Mouse (Mus musculus) gastrocnemius, postnatal 36 days (tissue): ENCODE results near the gene Zfp94. TPM values are rescaled to one million over a fixed set of nuclear protein-coding genes. Genes with fewer than 3 reads are reported as not detected.
A peak's percentile ranks its signal among the peaks of the same experiment; 100 is the strongest.

Experiments used
- DNase-seq, 2 experiments: peaks; one replicate each; pipeline ENCODE4 v3.0.0; 2022
- intact Hi-C: fragments of 180-260 bp; cut with DNase I; formaldehyde crosslinking; loops from one replicate; pipeline ENCODE4 v1.15.1; 2025
- long read RNA-seq, 2 experiments: library from polyadenylated mRNA; stranded (forward); transcript quantifications; one replicate each; pipeline ENCODE4 v2.0.0; 2021
- total RNA-seq, 2 experiments: library from RNA; stranded (reverse); gene quantifications; 2 replicates each; pipeline ENCODE4 v1.2.3; 2021

Gene Zfp94
- 1 to 10 TPM; 1.5 to 1.9 TPM for total RNA-seq
- long read RNA-seq, experiment 1, partial matches to known transcripts: 0 of 7 reads
- long read RNA-seq, experiment 1, other reads (novel, unspliced or antisense): 6 of 7 reads
- long read RNA-seq, experiment 2, partial matches to known transcripts: 1 of 8 reads
- long read RNA-seq, experiment 2, other reads (novel, unspliced or antisense): 6 of 8 reads

DNA sequence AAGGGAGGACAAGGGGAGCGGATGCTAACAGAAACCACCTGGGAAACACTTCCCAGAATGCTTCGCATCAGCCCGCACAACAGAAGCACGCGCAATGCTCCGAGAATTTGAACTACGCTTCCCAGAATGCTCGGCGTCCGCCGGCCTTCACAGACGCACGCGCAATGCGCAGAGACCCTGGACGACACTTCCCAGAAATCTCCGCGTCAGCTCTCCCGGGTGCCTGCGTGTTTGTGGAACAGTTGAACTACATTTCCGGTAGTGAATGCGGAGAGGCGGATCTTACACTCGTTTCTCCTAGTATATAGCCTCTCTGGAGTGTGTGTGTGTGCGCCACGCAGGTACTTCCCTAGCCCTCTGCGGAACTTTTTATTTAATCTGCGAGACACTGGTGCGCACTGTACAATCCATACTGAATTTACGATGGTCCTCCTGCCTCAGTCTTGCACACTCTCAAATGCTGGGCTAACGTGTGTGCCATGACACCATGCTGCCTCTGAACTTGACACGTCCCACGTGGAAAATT lies at the start of gene Zfp94:
Zfp94 (minus strand) TSS at position 100 of the 526 bp plus-strand sequence.
- DNase-seq: peak; percentile 85 to 92
- intact Hi-C loops: loop anchor here (2.0 to 10.0 kb wide), 4 partner anchors 16 to 112 kb away; partner anchors contain the start of genes Smg9, Zfp108 and Zfp61

DNA sequence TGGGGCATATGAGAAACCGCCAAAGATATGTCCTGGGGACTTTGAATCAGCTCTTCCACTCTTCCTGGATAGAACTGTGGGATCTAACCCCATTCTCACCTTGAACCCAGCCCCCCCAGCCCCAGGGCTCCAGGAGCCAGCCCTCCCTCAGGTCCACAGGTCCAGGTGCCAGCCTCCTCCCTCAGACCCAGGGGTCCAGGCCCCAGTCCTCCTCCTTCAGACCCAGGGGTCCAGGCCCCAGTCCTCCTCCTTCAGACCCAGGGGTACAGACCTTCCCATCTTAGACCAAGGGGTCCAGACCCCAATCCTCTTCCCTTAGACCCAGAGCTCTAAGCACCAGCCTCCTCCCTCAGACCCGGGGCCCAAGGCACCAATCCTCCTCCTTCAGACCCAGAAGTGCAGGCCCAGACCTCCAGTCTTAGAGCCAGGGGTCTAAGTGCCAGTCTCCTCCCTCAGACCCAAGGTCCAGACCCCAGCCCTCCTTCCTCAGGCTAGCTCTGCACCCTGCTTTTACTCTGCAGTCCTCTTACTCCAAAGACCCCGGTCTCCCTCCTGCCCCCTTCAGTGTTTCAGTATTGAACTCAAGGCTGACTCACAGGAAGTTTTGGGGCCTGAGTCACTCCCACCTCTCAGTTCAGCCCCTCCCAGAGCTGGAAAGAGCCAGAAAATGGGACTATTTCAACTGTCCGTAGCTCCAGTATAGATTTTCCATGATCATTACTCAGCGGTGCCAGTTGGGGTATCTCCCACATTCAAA lies 49.0 kb upstream of the Zfp94 start:
- DNase-seq: no peak
- intact Hi-C loops: loop anchor here (2.0 kb wide), 1 partner anchor 41 kb away; no protein-coding TSS in a partner anchor

GRCm38 (mm10) chr7:24364827-24365226 lies 48.4 kb upstream of the Zfp94 start:
- DNase-seq: peak; percentile 74

GRCm38 (mm10) chr7:24363228-24363627 lies 46.8 kb upstream of the Zfp94 start:
- intact Hi-C loops: no loop called here
- no peak for DNase-seq

More at GRCm38 (mm10) chr7:24364827-24365226, 48.4 kb upstream of the Zfp94 start:
- intact Hi-C loops: loop anchor here (2.0 kb wide), 1 partner anchor 42 kb away; no protein-coding TSS in a partner anchor

- no peak for DNase-seq
- intact Hi-C loops: no loop called here
Measured at GRCm38 (mm10) chr7:24361001-24361400, 44.5 kb upstream of the Zfp94 start.

GRCm38 (mm10) chr7:24359269-24359668 lies 42.8 kb upstream of the Zfp94 start:
- no peak for DNase-seq
- intact Hi-C loops: no loop called here

DNA sequence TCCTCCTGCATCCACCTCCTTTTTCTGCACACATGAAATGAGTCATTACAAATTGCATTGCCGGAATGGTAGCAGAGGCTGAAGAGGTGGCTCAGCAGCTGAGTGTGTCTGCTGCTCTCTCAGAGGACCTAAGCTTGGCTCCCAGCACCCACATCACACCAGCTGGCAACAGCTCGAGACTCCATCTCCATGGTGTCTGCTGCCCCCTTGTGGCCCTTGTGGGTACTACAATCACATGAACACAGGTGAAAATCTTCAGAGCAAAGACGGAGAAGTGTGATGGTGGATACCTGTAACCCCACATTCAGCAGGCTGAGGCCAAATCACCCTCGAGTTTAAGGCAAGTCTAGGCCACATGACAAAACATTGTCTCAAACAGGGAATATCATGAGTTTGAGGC lies 41.4 kb upstream of the Zfp94 start:
- no peak for DNase-seq
- intact Hi-C loops: no loop called here

GRCm38 (mm10) chr7:24356081-24356480 lies 39.6 kb upstream of the Zfp94 start:
- no peak for DNase-seq
- intact Hi-C loops: no loop called here

DNA sequence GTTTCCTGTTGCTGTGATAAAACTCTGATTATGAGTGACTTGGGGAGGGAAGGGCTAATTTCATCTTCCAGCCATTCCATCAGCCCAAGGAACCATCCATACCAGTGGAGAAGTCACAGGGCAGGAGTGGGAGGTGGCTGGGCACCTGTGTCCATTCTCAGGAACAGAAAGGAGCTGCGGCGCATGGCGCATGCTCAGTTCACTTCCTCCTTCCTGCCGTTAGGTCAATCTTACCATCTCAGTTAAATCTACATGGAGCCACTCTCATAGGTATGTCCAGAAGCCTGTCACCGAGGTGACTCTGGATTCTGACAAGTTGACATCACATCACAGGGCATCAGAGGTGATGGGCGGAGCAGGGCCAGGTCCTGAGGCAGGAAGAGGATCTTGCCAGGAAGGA lies 39.2 kb upstream of the Zfp94 start:
- intact Hi-C loops: no loop called here
- no peak for DNase-seq

DNA sequence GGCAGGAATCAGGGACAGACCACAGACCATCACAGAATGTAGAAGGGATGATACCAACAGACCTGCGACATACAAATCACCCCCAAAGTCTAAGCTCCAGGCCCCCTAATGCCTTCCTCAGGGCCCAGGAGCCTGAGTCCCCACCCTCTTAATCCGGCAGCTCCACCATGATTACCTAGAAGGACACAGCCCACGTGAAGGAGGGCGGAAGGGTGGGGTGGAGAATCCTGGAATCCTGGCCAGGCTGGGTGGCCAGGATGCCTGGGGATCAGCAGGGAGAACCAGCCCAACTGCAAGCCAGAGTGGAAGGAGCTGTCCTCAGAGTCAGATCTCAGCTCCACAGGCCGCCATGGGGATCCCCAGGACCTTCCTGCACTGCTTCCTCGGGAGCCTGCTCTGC lies 32.4 kb upstream of the Zfp94 start, which contains the start of gene Lypd5:
Lypd5 (plus strand) TSS at position 301 of the 400 bp plus-strand sequence.
- intact Hi-C loops: no loop called here
- no peak for DNase-seq

DNA sequence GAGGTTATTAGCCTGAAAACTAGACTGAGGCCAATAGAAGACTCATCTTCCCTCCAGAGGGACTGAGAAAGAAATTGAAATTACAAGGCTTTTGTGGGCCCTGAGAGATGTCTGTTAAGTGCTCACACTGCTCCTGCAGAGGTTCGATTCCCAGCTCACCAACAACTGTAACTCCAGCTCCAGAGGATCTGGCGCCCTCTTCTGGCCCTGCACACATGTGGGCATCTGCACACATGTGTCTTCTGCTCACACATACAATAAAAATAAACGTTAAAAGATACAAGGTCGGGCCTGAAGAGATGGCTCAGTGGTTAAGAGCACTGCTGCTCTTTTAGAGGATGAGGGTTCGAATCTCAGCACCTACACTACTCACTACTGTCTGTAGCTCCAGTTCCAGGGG lies 30.0 kb upstream of the Zfp94 start:
- intact Hi-C loops: no loop called here
- DNase-seq: no peak

GRCm38 (mm10) chr7:24343701-24344272 lies 27.3 kb upstream of the Zfp94 start:
- DNase-seq: no peak
- intact Hi-C loops: no loop called here

DNA sequence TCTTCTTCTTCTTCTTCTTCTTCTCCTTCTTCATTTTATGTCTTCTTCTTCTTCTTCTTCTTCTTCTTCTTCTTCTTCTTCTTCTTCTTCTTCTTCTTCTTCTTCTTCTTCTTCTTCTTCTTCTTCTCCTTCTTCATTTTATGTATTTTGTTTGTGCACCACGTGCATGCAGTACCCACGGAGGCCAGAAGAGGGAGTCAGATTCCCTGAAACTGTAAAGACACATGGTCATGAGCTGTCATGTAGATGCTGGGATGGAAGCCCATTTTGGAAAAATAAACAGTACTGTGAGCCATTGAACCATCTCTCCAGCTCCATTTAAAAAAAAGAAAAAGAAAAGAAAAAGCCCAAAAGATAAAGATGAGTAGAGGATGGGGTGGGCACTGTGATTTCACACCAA lies 21.8 kb upstream of the Zfp94 start:
- no peak for DNase-seq
- intact Hi-C loops: no loop called here

- intact Hi-C loops: no loop called here
- DNase-seq: peak; percentile 21 to 46
Measured at GRCm38 (mm10) chr7:24335699-24336309, 19.3 kb upstream of the Zfp94 start.

DNA sequence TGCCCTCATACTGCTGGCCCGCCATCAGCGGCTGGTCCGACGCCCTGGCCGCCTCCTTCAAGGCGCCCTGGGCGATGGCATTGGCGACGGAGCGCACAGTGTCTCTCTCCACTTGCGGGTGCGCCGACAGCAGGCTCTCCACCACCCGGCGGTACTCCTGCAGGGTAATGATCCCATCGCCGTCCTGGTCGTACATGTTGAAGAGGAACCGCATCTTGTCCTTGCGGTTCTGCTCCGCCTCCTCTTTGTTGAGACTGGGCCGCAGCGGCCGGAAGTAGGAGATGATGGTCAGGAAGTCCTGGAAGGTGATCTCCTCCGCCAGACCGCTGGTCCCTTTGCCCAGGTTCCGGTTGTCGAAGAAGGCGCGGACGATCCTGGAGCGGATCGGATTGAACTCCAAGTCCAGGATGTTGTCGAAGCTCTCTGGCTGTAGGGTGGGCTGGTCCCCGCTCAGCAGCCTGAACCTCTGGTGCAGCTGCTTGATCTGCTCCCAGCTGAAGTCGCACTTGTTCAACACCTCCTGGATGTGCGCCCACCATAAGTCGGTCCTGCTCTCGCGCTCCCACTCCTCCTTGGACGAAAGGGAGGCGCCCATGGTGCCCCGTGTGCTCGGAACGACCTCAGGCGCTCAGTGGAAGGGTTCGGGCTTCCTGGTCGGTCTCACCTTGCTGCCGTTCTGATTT lies 17.0 kb upstream of the Zfp94 start, which contains the start of gene Tescl:
Tescl (minus strand) TSS at position 633 of the 683 bp plus-strand sequence.
- intact Hi-C loops: no loop called here
- no peak for DNase-seq

- DNase-seq: no peak
- intact Hi-C loops: no loop called here
Measured at GRCm38 (mm10) chr7:24327281-24327975, 11.0 kb upstream of the Zfp94 start.

DNA sequence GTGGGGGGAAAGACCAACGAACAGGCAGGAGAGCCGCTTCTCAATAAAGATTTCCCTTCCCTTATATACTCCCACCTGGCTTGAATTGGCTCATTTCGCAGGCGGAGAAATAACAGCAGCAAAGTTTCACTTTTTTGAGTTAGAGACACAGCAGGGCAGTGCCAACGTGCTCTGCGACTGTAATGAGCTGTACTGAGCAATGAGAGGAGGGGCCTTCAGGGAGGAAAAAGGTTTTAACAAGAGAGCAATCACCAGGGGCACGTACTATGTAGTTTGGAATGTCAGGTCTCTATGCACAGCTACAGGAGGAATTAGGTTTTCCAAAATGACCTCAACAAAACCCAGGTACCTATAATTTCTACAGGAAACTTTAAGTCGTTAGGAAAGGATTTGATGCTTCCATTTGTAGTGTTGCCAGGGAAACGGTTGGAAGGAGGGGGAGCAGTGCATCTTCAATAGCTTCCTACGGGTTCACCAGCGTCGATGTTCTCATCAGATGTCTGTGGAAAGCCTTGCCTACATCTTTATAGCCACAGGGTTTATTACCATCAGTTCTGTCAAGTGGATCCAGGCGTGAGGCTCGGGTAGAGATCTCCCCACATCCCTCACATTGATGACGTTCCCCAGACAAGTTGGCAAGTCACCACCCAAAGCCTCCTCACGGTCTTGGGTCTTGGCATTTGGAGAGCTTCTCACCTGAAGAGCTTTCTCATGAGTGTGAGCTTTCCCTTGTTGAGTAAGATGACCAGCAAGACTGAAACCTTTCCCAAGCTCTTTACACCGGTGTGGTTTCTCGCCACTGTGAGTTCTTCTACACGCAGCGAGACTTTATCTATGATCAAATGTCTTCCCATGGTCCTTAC lies 10.0 kb upstream of the Zfp94 start:
- intact Hi-C loops: no loop called here
- DNase-seq: no peak

DNA sequence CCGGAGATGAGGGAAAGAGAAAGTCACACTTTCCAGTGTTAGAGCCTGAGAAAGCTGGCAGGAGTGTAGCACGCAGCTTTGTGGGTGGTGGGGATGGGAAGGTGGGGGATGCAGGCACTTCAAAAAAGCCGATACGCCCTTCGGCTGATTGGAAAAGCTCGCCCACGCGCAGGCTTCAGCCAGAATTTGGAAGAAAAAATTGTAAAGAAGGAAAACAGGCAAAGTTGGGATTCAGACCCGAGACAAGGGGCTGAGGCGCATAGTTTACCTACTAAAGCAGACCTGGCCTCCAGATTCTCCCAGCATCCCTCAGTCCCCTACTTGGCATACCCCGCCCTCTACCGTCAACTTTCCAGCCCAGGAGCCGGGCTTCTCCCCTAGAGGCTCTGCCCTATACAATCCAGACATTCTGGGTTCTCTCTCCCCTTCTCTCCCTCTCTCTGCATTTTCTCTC lies 9.2 kb upstream of the Zfp94 start:
- DNase-seq: no peak
- intact Hi-C loops: no loop called here

DNA sequence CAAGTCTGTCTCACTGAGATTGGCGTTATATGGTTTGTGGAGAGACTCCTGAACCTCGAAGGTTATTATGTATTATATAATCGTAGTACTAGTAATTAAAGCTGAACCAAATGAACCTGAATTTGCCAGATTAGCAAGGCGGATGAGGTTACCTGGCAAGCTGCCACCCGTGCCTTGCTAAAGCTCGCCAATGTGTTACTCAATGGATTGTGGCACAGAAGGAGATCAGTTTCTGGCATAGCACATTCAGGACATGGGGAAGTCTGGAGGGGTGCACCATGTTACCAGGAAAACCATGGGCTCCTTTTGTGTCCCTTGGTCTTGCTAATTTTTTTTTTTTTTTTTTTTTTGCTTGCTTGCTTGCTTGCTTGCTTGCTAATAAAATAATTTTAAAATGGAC lies 8.7 kb upstream of the Zfp94 start:
- DNase-seq: no peak
- intact Hi-C loops: no loop called here
